In the genomic region with DNA sequence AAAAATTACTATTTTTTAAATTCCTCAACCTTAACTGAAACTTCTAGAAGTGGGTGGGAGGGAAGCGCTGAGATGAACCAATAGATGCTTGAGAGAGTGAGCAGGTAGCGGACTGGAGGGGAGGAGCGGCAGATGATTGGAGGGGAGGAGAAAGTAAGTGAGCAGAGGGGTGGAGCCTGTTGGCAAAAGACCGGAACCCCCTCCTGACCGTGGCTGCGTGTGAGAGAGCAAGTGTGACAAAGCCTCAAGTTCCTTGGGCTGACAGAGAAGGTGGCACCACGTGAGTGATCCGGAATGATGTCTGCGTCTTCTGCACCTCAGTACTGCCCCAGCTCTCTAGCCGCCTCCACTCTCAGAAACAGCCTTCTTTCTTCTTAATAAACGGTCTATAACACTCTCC, we compare ENCODE assay signal across 24 mouse cellular contexts. TPM values are rescaled to one million over a fixed set of nuclear protein-coding genes. Genes with fewer than 3 reads are reported as not detected.
A peak's percentile ranks its signal among the peaks of the same experiment; 100 is the strongest.
DNase-seq lines count a peak whose midpoint lies in the region; ATAC-seq and TF ChIP-seq lines count a peak whose summit lies in the region.
"Had no signal": no experiment of that assay in that cellular context is flagged by ENCODE, and none has a peak within 500 bp of the region (broad histone marks: within the 10 kb centered on the region; RNA-seq: fewer than 3 reads in every experiment).

No protein-coding gene starts in this region.

- H3K36me3 ChIP-seq in liver, embryonic 12.5 days, result no peaks in the 10 kb centered on the region
- no peaks in the 10 kb centered on the region for H3K36me3 ChIP-seq in liver, embryonic 11.5 days (ENCODE audit: control insufficient read depth, insufficient read depth, low read length)
- H3K36me3 ChIP-seq in E14TG2a.4 (ENCODE audit: insufficient read depth, low read length) (peaks cover 8% of the 10 kb centered on the region; the same call in 1 of the 2 replicates), MEL (ENCODE audit: control insufficient read depth in 1 of 2, insufficient read depth in 2 of 2, low read length in 2 of 2) (peaks cover 0 to 3% of the 10 kb centered on the region in 2 experiments; a peak in 2 of 4 replicates)
- no peaks in the 10 kb centered on the region for H3K36me3 ChIP-seq in splenic B cell, adult 2 months (ENCODE audit: control insufficient read depth, insufficient read depth, low read length, poor library complexity, severe bottlenecking)
- no peaks in the 10 kb centered on the region for H3K36me3 ChIP-seq in lung, postnatal 0 days (ENCODE audit: insufficient read depth, low read length)
- H3K36me3 ChIP-seq: heart, embryonic 15.5 days had no signal

- H3K9me3 ChIP-seq in liver, embryonic 12.5 days (replicated peaks), result no peaks in the 10 kb centered on the region
- no peaks in the 10 kb centered on the region for H3K9me3 ChIP-seq in liver, embryonic 11.5 days (ENCODE audit: control insufficient read depth, low read length)
- H3K9me3 ChIP-seq in E14TG2a.4 (ENCODE audit: low read length), result no peaks in the 10 kb centered on the region
- H3K9me3 ChIP-seq in MEL (replicated peaks; ENCODE audit: insufficient read depth, low read length), result no peaks in the 10 kb centered on the region
- H3K9me3 ChIP-seq in lung, postnatal 0 days (ENCODE audit: low read length), result no peaks in the 10 kb centered on the region
- H3K9me3 ChIP-seq: embryonic facial prominence, embryonic 10.5 days; forebrain, embryonic 13.5 days; heart, embryonic 15.5 days; hindbrain, embryonic 15.5 days had no signal

- DNase-seq in liver, embryonic 11.5 days (ENCODE audit: low spot score), result no peak
- peak; percentile 96 for DNase-seq in MEL (ENCODE audit: low read depth, low spot score)
- DNase-seq in splenic B cell, adult 2 months (ENCODE audit: low read depth, low spot score), result peak; percentile 21
- no peak for DNase-seq in kidney, postnatal 36 days
- no peak for DNase-seq in lung, postnatal 0 days (ENCODE audit: low spot score)
- no peak for DNase-seq in layer of hippocampus, adult 9-11 months
- DNase-seq: adrenal gland, adult 2 months; adrenal gland, postnatal 25 days; cerebellum, adult 18-20 months; cerebellum, postnatal 10 days; forebrain, postnatal 0 days; gastrocnemius, postnatal 14 days; heart, adult 2 months; heart, postnatal 14 days had no signal

- TF ChIP-seq EP300 in MEL (IDR thresholded peaks at IDR 0.05; ENCODE audit: low read depth in 1 of 2, low read length in 2 of 2), result no peak
- no peak for TF ChIP-seq EP300 in lung, postnatal 0 days (IDR thresholded peaks at IDR 0.05)

- no peaks in the 10 kb centered on the region; the same call in 1 of the 2 replicates for H3K79me2 ChIP-seq in MEL (ENCODE audit: control insufficient read depth, insufficient read depth, low read length, poor library complexity)

- no peak overlapping the region for H3K9ac ChIP-seq in liver, embryonic 12.5 days
- H3K9ac ChIP-seq in liver, embryonic 11.5 days (ENCODE audit: low read depth, low read length), result no peak overlapping the region
- H3K9ac ChIP-seq in MEL (ENCODE audit: control insufficient read depth, low read depth, low read length, poor library complexity, severe bottlenecking), result peak overlapping the region; percentile 82
- H3K9ac ChIP-seq in lung, postnatal 0 days (replicated peaks; ENCODE audit: low read depth), result no peak overlapping the region
- H3K9ac ChIP-seq: forebrain, embryonic 13.5 days; forebrain, postnatal 0 days; heart, embryonic 15.5 days; hindbrain, embryonic 15.5 days had no signal

- H3K4me3 ChIP-seq in liver, embryonic 12.5 days, result no peak overlapping the region
- no peak overlapping the region for H3K4me3 ChIP-seq in liver, embryonic 11.5 days (ENCODE audit: low read depth, low read length)
- H3K4me3 ChIP-seq in E14TG2a.4 (replicated peaks; ENCODE audit: low read length) (peak overlapping the region; percentile 72), MEL (ENCODE audit: control insufficient read depth in 1 of 2, insufficient read depth in 1 of 2, low read depth in 2 of 2, low read length in 2 of 2) (peak overlapping the region; percentile 76 to 80)
- no peak overlapping the region for H3K4me3 ChIP-seq in lung, postnatal 0 days (ENCODE audit: low read depth, low read length)
- H3K4me3 ChIP-seq: embryonic facial prominence, embryonic 10.5 days; forebrain, embryonic 13.5 days; heart, adult 2 months; heart, embryonic 15.5 days; hindbrain, embryonic 15.5 days had no signal

- H3K27ac ChIP-seq in liver, embryonic 12.5 days, result no peak overlapping the region
- H3K27ac ChIP-seq in liver, embryonic 11.5 days (ENCODE audit: low read depth, low read length), result no peak overlapping the region
- peak overlapping the region; percentile 80 for H3K27ac ChIP-seq in MEL (ENCODE audit: control insufficient read depth, low read depth, low read length)
- no peak overlapping the region for H3K27ac ChIP-seq in lung, postnatal 0 days (ENCODE audit: low read length)
- H3K27ac ChIP-seq: embryonic facial prominence, embryonic 10.5 days; forebrain, embryonic 13.5 days; heart, adult 2 months; heart, embryonic 15.5 days; hindbrain, embryonic 15.5 days had no signal

- WGBS in liver, embryonic 12.5 days (ENCODE audit: insufficient replicate concordance), result 70% methylated on average over 11 of the region's 11 CpGs
- whole genome bisulfite sequencing in liver, embryonic 11.5 days, result 68% methylated on average over 11 of the region's 11 CpGs
- WGBS in lung, postnatal 0 days, result 82% methylated on average over 11 of the region's 11 CpGs

- no peak for TF ChIP-seq CTCF in E14TG2a.4 (conservative IDR thresholded peaks at IDR 0.05; ENCODE audit: low read length)
- TF ChIP-seq CTCF in MEL (IDR thresholded peaks at IDR 0.05 in 2 of 3, conservative IDR thresholded peaks at IDR 0.05 in 1 of 3; ENCODE audit: control insufficient read depth in 1 of 3, insufficient read depth in 1 of 3, low read depth in 2 of 3, low read length in 3 of 3, poor library complexity in 1 of 3, severe bottlenecking in 1 of 3), result no peak
- no peak for TF ChIP-seq CTCF in lung, postnatal 0 days (IDR thresholded peaks at IDR 0.05)

- peak overlapping the region; percentile 25; the same call in 1 of the 2 replicates for H3K4me2 ChIP-seq in liver, embryonic 12.5 days
- H3K4me2 ChIP-seq in liver, embryonic 11.5 days, result no peak overlapping the region
- H3K4me2 ChIP-seq in lung, postnatal 0 days (replicated peaks; ENCODE audit: low read depth, low read length), result no peak overlapping the region
- H3K4me2 ChIP-seq: forebrain, embryonic 13.5 days; heart, embryonic 11.5 days; heart, embryonic 15.5 days; hindbrain, embryonic 15.5 days had no signal

- H3K4me1 ChIP-seq in liver, embryonic 12.5 days, result peaks cover 11% of the 10 kb centered on the region
- H3K4me1 ChIP-seq in liver, embryonic 11.5 days (replicated peaks; ENCODE audit: control insufficient read depth, insufficient read depth, low read length), result peaks cover 6% of the 10 kb centered on the region; the same call in 1 of the 2 replicates
- H3K4me1 ChIP-seq in E14TG2a.4 (replicated peaks; ENCODE audit: low read depth, low read length) (peaks cover 82% of the 10 kb centered on the region), MEL (ENCODE audit: control insufficient read depth in 1 of 2, insufficient read depth in 2 of 2, low read length in 2 of 2) (0 out of 4 replicates have a peak, but pooled peaks cover 0 to 4% of the 10 kb centered on the region in 2 experiments)
- H3K4me1 ChIP-seq in lung, postnatal 0 days (ENCODE audit: insufficient read depth, low read depth, low read length), result no peaks in the 10 kb centered on the region
- H3K4me1 ChIP-seq: forebrain, embryonic 13.5 days; heart, embryonic 15.5 days; hindbrain, embryonic 15.5 days had no signal

- peak; percentile 50 to 88; a peak in 2 of 4 replicates for TF ChIP-seq POLR2A in MEL (IDR thresholded peaks at IDR 0.05; ENCODE audit: control insufficient read depth in 1 of 2, insufficient read depth in 1 of 2, low read depth in 1 of 2, low read length in 2 of 2, poor library complexity in 1 of 2)

- no peaks in the 10 kb centered on the region for H3K27me3 ChIP-seq in liver, embryonic 12.5 days (replicated peaks)
- H3K27me3 ChIP-seq in liver, embryonic 11.5 days (replicated peaks; ENCODE audit: control insufficient read depth, insufficient read depth, low read length), result no peaks in the 10 kb centered on the region
- H3K27me3 ChIP-seq in E14TG2a.4 (ENCODE audit: insufficient read depth, low read length) (no peaks in the 10 kb centered on the region; the same call in 1 of the 2 replicates), MEL (ENCODE audit: control insufficient read depth in 1 of 2, insufficient read depth in 2 of 2, low read length in 2 of 2) (no peaks in the 10 kb centered on the region)
- H3K27me3 ChIP-seq in splenic B cell, adult 2 months (ENCODE audit: control insufficient read depth, insufficient read depth, low read length, poor library complexity, severe bottlenecking), result no peaks in the 10 kb centered on the region
- no peaks in the 10 kb centered on the region for H3K27me3 ChIP-seq in lung, postnatal 0 days (replicated peaks; ENCODE audit: insufficient read depth, low read length)
- H3K27me3 ChIP-seq: CH12.LX; forebrain, embryonic 13.5 days; heart, embryonic 15.5 days; hindbrain, embryonic 15.5 days had no signal

- ATAC-seq in liver, embryonic 12.5 days, result no peak
- no peak for ATAC-seq in liver, embryonic 11.5 days (replicated peaks; ENCODE audit: low FRiP score)
- ATAC-seq in lung, postnatal 0 days, result no peak
- ATAC-seq: activated CD4-positive, CD25-positive, alpha-beta regulatory T cell, adult 4 months; forebrain, embryonic 13.5 days; forebrain, postnatal 0 days had no signal

- no peak for TF ChIP-seq RAD21 in MEL (IDR thresholded peaks at IDR 0.05; ENCODE audit: low read depth, low read length)

RNA-seq across cellular contexts. Expression of gene Dmc1, which starts 12.2 kb away (rescaled TPM):
- 0.52 and 0.69 TPM in 2 replicates for polyA plus RNA-seq in liver, embryonic 12.5 days (2016; fragmentation: Nextera tagmentation; extraction: Ambion mirVana)
- 0.88 and 0.94 TPM in 2 replicates for polyA plus RNA-seq in liver, embryonic 11.5 days (2014; fragmentation: Nextera tagmentation; extraction: Ambion mirVana)
- total RNA-seq in MEL (2012; rRNA removed), result not detected in 2 replicates
- not detected for polyA plus RNA-seq in MEL (2012; ENCODE audit: insufficient read depth in 1 of 2, insufficient read length in 2 of 2, low read depth in 1 of 2, low replicate concordance in 2 of 2, missing spikeins in 1 of 2)
- polyA plus RNA-seq in lung, postnatal 0 days (2015; fragmentation: Nextera tagmentation; extraction: Ambion mirVana), result 0.90 and 1.2 TPM in 2 replicates
- total RNA-seq: CH12.LX; gastrocnemius, adult 18-20 months; heart, adult 2 months had no signal
- polyA plus RNA-seq: activated CD4-positive, CD25-positive, alpha-beta regulatory T cell, adult 4 months had no signal

RNA-seq across cellular contexts. Expression of gene Fam227a, which starts 41.6 kb away (rescaled TPM):
- polyA plus RNA-seq in liver, embryonic 12.5 days (2016; fragmentation: Nextera tagmentation; extraction: Ambion mirVana), result 0.20 and 0.37 TPM in 2 replicates
- polyA plus RNA-seq in liver, embryonic 11.5 days (2014; fragmentation: Nextera tagmentation; extraction: Ambion mirVana), result 0.32 and 0.74 TPM in 2 replicates
- total RNA-seq in MEL (2012; rRNA removed), result 0.35 and 0.39 TPM in 2 replicates
- polyA plus RNA-seq in MEL (2012; ENCODE audit: insufficient read depth in 1 of 2, insufficient read length in 2 of 2, low read depth in 1 of 2, low replicate concordance in 2 of 2, missing spikeins in 1 of 2), result under 1 TPM in 1 of 2 experiments, not detected in 1; 0.60 TPM
- 1.2 and 1.3 TPM in 2 replicates for polyA plus RNA-seq in lung, postnatal 0 days (2015; fragmentation: Nextera tagmentation; extraction: Ambion mirVana)

RNA-seq across cellular contexts. Expression of gene Cby1, which starts 41.9 kb away (rescaled TPM):
- polyA plus RNA-seq in liver, embryonic 12.5 days (2016; fragmentation: Nextera tagmentation; extraction: Ambion mirVana), result 20.3 and 21.8 TPM in 2 replicates
- polyA plus RNA-seq in liver, embryonic 11.5 days (2014; fragmentation: Nextera tagmentation; extraction: Ambion mirVana), result 32.9 and 34.1 TPM in 2 replicates
- total RNA-seq in MEL (2012; rRNA removed), result 29.6 and 34.3 TPM in 2 replicates
- 10 to 100 TPM in 1 of 2 experiments, not detected in 1; 56.2 TPM for polyA plus RNA-seq in MEL (2012; ENCODE audit: insufficient read depth in 1 of 2, insufficient read length in 2 of 2, low read depth in 1 of 2, low replicate concordance in 2 of 2, missing spikeins in 1 of 2)
- 43.5 and 45.3 TPM in 2 replicates for polyA plus RNA-seq in lung, postnatal 0 days (2015; fragmentation: Nextera tagmentation; extraction: Ambion mirVana)

RNA-seq across cellular contexts. Expression of gene Tomm22, which starts 53.5 kb away (rescaled TPM):
- 209 and 217 TPM in 2 replicates for polyA plus RNA-seq in liver, embryonic 12.5 days (2016; fragmentation: Nextera tagmentation; extraction: Ambion mirVana)
- 306 and 326 TPM in 2 replicates for polyA plus RNA-seq in liver, embryonic 11.5 days (2014; fragmentation: Nextera tagmentation; extraction: Ambion mirVana)
- total RNA-seq in MEL (2012; rRNA removed), result 161 and 174 TPM in 2 replicates
- 100 to 1,000 TPM; 281 to 829 TPM for polyA plus RNA-seq in MEL (2012; ENCODE audit: insufficient read depth in 1 of 2, insufficient read length in 2 of 2, low read depth in 1 of 2, low replicate concordance in 2 of 2, missing spikeins in 1 of 2)
- polyA plus RNA-seq in lung, postnatal 0 days (2015; fragmentation: Nextera tagmentation; extraction: Ambion mirVana), result 167 and 168 TPM in 2 replicates

Comparison
In these comparisons a context has a peak if more than half of its experiments do, and no peak if none do; other contexts are left out.
1. H3K4me3 ChIP-seq: peak in E14TG2a.4 (single experiment) and MEL (2 of 2); none in liver, embryonic 12.5 days (single experiment), liver, embryonic 11.5 days (single experiment) and lung, postnatal 0 days (single experiment).
2. DNase-seq: peak in MEL (single experiment) and splenic B cell, adult 2 months (single experiment); none in liver, embryonic 11.5 days (single experiment), kidney, postnatal 36 days (0 of 2), lung, postnatal 0 days (single experiment) and layer of hippocampus, adult 9-11 months (single experiment).